Mouse (Mus musculus) liver, adult 2 months (tissue): ENCODE results near the gene Ykt6. TPM values are rescaled to one million over a fixed set of nuclear protein-coding genes. Genes with fewer than 3 reads are reported as not detected.
"Not testable (repeated sequence)": the region's sequence is repeated elsewhere in the genome, so short reads cannot be mapped to it uniquely, and the experiment has no call there.

Experiments
- DNase-seq: peaks from one replicate; pipeline ENCODE4 v3.0.0-alpha.2; 2011; ENCODE audit warnings: low read depth, low spot score; ENCODE audit errors: extremely low read depth
- H3K27ac ChIP-seq: fragments of 200-500 bp; replicated peaks from 2 replicates; pipeline ENCODE4 v1.5.1; 2012; ENCODE audit warnings: low read depth, mild to moderate bottlenecking, control low read depth, inconsistent platforms, low read length; ENCODE audit not compliant: insufficient read depth
- H3K27me3 ChIP-seq: fragments of 200-500 bp; 2 replicates; pipeline ENCODE4 v1.6.1; 2012; ENCODE audit warnings: mild to moderate bottlenecking, moderate library complexity, low read length, inconsistent platforms; ENCODE audit not compliant: control insufficient read depth, insufficient read depth
- H3K36me3 ChIP-seq: fragments of 200-500 bp; 2 replicates; pipeline ENCODE4 v1.6.1; 2012; ENCODE audit warnings: low read length, inconsistent platforms; ENCODE audit not compliant: control insufficient read depth, insufficient read depth
- H3K4me1 ChIP-seq: fragments of 200-500 bp; 2 replicates; pipeline ENCODE4 v1.6.1; 2011; ENCODE audit warnings: low read length; ENCODE audit not compliant: control insufficient read depth, insufficient read depth
- H3K4me3 ChIP-seq: fragments of 200-500 bp; 2 replicates; pipeline ENCODE4 v1.5.1; 2011; ENCODE audit warnings: low read depth, mild to moderate bottlenecking, control low read depth, low read length, moderate library complexity; ENCODE audit not compliant: insufficient read depth
- H3K79me2 ChIP-seq: fragments of 200-500 bp; 2 replicates; pipeline ENCODE4 v1.6.1; 2012; ENCODE audit warnings: inconsistent platforms, mild to moderate bottlenecking, low read length, moderate library complexity; ENCODE audit not compliant: control insufficient read depth, insufficient read depth
- H3K9ac ChIP-seq: fragments of 200-500 bp; 2 replicates; pipeline ENCODE4 v1.6.1; 2012; ENCODE audit warnings: low read depth, mild to moderate bottlenecking, control low read depth, inconsistent platforms, low read length
- CTCF ChIP-seq: fragments of 200-500 bp; IDR thresholded peaks from 2 replicates; pipeline ENCODE4 v1.5.1; 2011; ENCODE audit warnings: low read depth, low read length, control low read depth
- POLR2A ChIP-seq: fragments of 200-500 bp; IDR thresholded peaks from 2 replicates; pipeline ENCODE4 v1.6.1; 2011; ENCODE audit warnings: low read length, control low read depth; ENCODE audit not compliant: insufficient read depth; ENCODE audit errors: extremely low read depth
- WGBS: fragments of 180-500 bp; shearing (Covaris S2); methylation state at CpG from one replicate; pipeline ENCODE4 v1.1.7; 2018; 5-methylcytosine and 5-hydroxymethylcytosine counted together
- polyA plus RNA-seq: library from polyadenylated mRNA; depleted of rRNA; stranded (reverse); fragments of >200 nt; gene quantifications from 2 replicates; pipeline ENCODE4 v1.2.3, GENCODE M21; 2012
- total RNA-seq: library from RNA; depleted of rRNA; stranded (reverse); fragments of >200 nt; gene quantifications from 2 replicates; pipeline ENCODE4 v1.2.3, GENCODE M21; 2014

The Ykt6 gene
- total and polyA plus RNA-seq, 2 experiments, result 37.4 to 41.8 TPM

DNA sequence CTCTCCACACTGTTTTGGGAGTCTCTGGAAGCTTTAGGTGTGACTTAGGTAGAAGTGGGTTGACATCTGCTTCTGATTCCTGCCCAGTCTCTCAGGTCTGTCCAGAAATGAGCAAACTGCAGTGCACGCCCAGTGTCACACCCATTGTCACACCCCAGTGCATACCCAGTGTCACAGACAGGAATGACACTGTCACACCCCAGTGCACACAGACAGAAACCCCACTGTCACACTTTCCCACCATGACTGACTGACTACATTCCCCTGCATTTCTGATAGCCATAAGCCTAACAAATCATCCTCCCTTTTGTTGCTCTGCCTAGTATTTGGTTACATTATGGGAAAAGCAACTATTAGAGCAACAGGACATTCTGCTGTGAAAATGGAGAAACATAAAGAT, 24.9 kb upstream of the Ykt6 start:
- Histone ChIP-seq H3K9ac (no peak overlapping the region), H3K4me1 (no peaks in the 10 kb centered on the region), H3K36me3 (no peaks in the 10 kb centered on the region; the same call in 1 of the 2 replicates), H3K27ac (no peak overlapping the region), H3K4me3 (no peak overlapping the region), H3K27me3 (no peaks in the 10 kb centered on the region), H3K79me2 (peaks cover 6% of the 10 kb centered on the region; the same call in 1 of the 2 replicates)
- 97% methylated on average over 1 of the region's 1 CpGs for WGBS
- TF ChIP-seq POLR2A (no peak), CTCF (no peak)
- DNase-seq, result no peak

DNA sequence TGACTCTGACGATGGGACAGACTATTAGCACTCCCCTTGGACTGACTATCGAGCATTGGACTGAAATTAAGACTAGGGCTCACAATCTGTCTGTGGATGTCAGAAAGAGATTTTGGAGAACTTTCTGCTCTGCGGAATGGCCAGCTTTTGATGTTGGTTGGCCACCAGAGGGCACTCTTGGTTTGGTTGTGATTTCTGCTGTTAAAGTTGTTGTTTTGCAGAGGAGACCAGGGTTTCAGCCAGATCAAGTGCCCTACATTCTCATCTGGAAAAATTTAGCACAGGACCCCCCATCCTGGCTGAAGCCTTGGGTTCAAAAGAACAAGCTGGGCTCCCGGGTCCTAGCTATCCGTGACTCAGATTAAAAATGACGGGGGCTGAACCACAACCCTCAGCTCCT, 23.5 kb upstream of the Ykt6 start:
- not testable (repeated sequence) for H3K36me3 ChIP-seq, H3K9ac ChIP-seq, H3K27ac ChIP-seq, H3K27me3 ChIP-seq, H3K79me2 ChIP-seq, DNase-seq, H3K4me3 ChIP-seq, H3K4me1 ChIP-seq
- 84% methylated on average over 6 of the region's 6 CpGs for WGBS

DNA sequence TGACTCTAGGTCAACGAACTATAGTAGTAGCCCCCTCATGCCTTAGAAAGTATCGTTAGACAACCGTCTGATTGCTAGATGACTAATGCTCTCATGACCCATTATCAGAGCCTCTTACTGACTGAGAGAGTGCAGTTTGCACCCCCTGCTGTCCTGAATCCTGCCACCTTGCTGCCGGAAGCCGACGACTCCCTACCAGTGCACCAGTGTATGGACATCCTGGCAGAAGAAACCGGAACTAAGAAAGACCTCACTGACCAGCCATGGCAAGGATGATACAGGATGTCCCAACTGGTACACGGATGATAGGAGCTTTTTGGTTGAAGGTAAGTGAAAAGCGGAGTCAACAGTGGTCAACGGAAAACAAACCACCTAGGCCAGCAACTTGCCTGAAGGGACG, 21.0 kb upstream of the Ykt6 start:
- not testable (repeated sequence) for DNase-seq, H3K4me1 ChIP-seq, H3K79me2 ChIP-seq, H3K9ac ChIP-seq, H3K27ac ChIP-seq, H3K4me3 ChIP-seq, H3K27me3 ChIP-seq, H3K36me3 ChIP-seq
- 96% methylated on average over 11 of the region's 11 CpGs for WGBS

DNA sequence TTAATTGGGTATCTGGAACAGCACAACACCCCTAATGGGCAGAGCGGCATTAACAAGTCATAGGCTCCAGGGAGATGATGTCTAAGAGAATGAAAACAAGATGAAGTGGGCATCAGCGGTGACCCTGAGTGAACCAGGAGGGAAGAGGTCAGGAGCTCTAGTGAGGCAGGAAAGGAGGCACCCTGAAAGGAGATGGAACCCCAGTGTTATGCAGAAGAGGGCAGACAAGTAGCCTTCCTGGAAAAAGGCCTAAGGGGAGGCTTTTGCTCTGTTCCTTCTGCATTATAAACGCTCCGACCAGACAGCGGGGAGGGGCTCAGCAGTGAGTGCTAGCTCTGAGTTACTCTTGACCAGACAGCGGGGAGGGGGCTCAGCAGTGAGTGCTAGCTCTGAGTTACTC, 12.5 kb upstream of the Ykt6 start:
- no peak overlapping the region for H3K4me3 ChIP-seq
- no peaks in the 10 kb centered on the region for H3K36me3 ChIP-seq
- no peaks in the 10 kb centered on the region for H3K4me1 ChIP-seq
- DNase-seq, result no peak
- WGBS, result 83% methylated on average over 6 of the region's 6 CpGs
- TF ChIP-seq CTCF, result no peak
- TF ChIP-seq POLR2A, result no peak
- no peaks in the 10 kb centered on the region for H3K79me2 ChIP-seq
- H3K27me3 ChIP-seq, result no peaks in the 10 kb centered on the region
- H3K9ac ChIP-seq, result no peak overlapping the region
- no peak overlapping the region for H3K27ac ChIP-seq

DNA sequence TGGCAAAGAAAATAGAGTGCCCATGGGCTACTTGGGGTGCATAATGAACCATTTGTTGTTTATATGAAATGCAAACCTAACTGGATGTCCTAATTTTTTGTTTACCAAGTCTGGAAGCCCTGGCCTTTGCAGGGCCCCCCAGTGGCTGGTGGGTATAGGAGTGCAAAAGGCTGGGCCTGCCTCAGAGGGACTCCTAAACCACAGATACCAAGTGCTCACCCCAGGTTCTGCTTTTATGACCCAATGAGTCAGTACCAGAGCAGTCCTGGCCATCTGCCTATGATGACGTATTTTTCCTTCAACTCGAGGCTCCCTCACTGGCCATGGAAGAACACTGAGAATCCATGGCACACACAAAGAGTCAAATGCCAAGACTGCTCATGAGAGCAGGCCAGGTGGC, 10.4 kb upstream of the Ykt6 start:
- Histone ChIP-seq H3K27ac (no peak overlapping the region), H3K27me3 (no peaks in the 10 kb centered on the region), H3K4me3 (no peak overlapping the region), H3K79me2 (no peaks in the 10 kb centered on the region), H3K9ac (no peak overlapping the region), H3K4me1 (no peaks in the 10 kb centered on the region), H3K36me3 (no peaks in the 10 kb centered on the region)
- no peak for TF ChIP-seq CTCF
- TF ChIP-seq POLR2A, result no peak
- no peak for DNase-seq
- 63% methylated on average over 2 of the region's 2 CpGs for whole genome bisulfite sequencing

DNA sequence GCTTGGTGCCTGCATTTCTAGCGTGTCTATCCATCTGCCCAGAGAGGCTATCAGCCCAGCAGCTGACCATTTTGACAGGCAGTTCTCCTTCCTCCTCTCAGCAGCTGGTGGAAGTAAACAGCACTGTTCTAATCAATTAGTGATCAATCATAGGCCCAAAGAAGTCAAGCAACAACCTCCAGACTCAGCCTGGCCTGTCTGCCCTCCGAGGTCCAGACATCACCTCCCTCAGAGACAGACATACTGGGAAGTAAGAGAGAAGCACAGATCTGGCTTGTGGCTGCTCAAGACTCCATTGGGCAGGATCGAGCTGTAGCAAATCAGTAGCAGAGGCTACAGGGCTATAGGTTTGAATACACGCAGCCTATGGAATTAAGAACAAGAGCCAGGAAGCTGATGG, 7.7 kb upstream of the Ykt6 start:
- no peaks in the 10 kb centered on the region for H3K4me1 ChIP-seq
- TF ChIP-seq CTCF (no peak), POLR2A (no peak)
- H3K9ac ChIP-seq, result no peak overlapping the region
- H3K36me3 ChIP-seq, result no peaks in the 10 kb centered on the region
- H3K79me2 ChIP-seq, result no peaks in the 10 kb centered on the region
- no peaks in the 10 kb centered on the region for H3K27me3 ChIP-seq
- 66% methylated on average over 4 of the region's 4 CpGs for WGBS
- no peak for DNase-seq
- no peak overlapping the region for H3K4me3 ChIP-seq
- H3K27ac ChIP-seq, result no peak overlapping the region
